Mouse (Mus musculus): ENCODE results near the gene Saal1.
"Not testable (repeated sequence)": the region's sequence is repeated elsewhere in the genome, so short reads cannot be mapped to it uniquely, and the experiment has no call there.

Gene Saal1

GRCm38 (mm10) chr7:46700521-46701025 lies 9.9 kb downstream of the Saal1 start:
- in situ Hi-C loops (cut with MboI; ENCODE audit: low sequenced_read_pairs) = no loop called here

- in situ Hi-C loops (cut with MboI; ENCODE audit: low sequenced_read_pairs) = no loop called here
Measured at GRCm38 (mm10) chr7:46696754-46697153, 13.7 kb downstream of the Saal1 start.

- in situ Hi-C loops (cut with MboI; ENCODE audit: low sequenced_read_pairs) = no loop called here
Measured at GRCm38 (mm10) chr7:46686827-46687226, 23.7 kb downstream of the Saal1 start.

GRCm38 (mm10) chr7:46680732-46681131 lies 29.7 kb downstream of the Saal1 start:
- in situ Hi-C loops (cut with MboI; ENCODE audit: low sequenced_read_pairs) = no loop called here

- in situ Hi-C loops (cut with MboI; ENCODE audit: low sequenced_read_pairs) = not testable (repeated sequence)
Measured at GRCm38 (mm10) chr7:46679044-46679443, 31.4 kb downstream of the Saal1 start.

- in situ Hi-C loops (cut with MboI; ENCODE audit: low sequenced_read_pairs) = no loop called here
Measured at GRCm38 (mm10) chr7:46678417-46678816, 32.1 kb downstream of the Saal1 start.

GRCm38 (mm10) chr7:46676808-46677360 lies 33.6 kb downstream of the Saal1 start:
- in situ Hi-C loops (cut with MboI; ENCODE audit: low sequenced_read_pairs) = no loop called here

GRCm38 (mm10) chr7:46675886-46676285 lies 34.6 kb downstream of the Saal1 start:
- in situ Hi-C loops (cut with MboI; ENCODE audit: low sequenced_read_pairs) = no loop called here

- in situ Hi-C loops (cut with MboI; ENCODE audit: low sequenced_read_pairs) = no loop called here
Measured at GRCm38 (mm10) chr7:46675061-46675460, 35.4 kb downstream of the Saal1 start.

- in situ Hi-C loops (cut with MboI; ENCODE audit: low sequenced_read_pairs) = no loop called here
Measured at GRCm38 (mm10) chr7:46672160-46672672, 38.3 kb downstream of the Saal1 start, which contains the start of gene Tph1. Tph1 (minus strand) TSS chr7:46672537.

GRCm38 (mm10) chr7:46667256-46667655 lies 43.2 kb downstream of the Saal1 start:
- in situ Hi-C loops (cut with MboI; ENCODE audit: low sequenced_read_pairs) = no loop called here

GRCm38 (mm10) chr7:46665236-46665635 lies 45.2 kb downstream of the Saal1 start:
- in situ Hi-C loops (cut with MboI; ENCODE audit: low sequenced_read_pairs) = no loop called here

- in situ Hi-C loops (cut with MboI; ENCODE audit: low sequenced_read_pairs) = no loop called here
Measured at GRCm38 (mm10) chr7:46661591-46662090, 48.8 kb downstream of the Saal1 start.

- in situ Hi-C loops (cut with MboI; ENCODE audit: low sequenced_read_pairs) = no loop called here
Measured at GRCm38 (mm10) chr7:46652279-46652678, 58.2 kb downstream of the Saal1 start.

- in situ Hi-C loops (cut with MboI; ENCODE audit: low sequenced_read_pairs) = not testable (repeated sequence)
Measured at GRCm38 (mm10) chr7:46650231-46650630, 60.2 kb downstream of the Saal1 start.

- in situ Hi-C loops (cut with MboI; ENCODE audit: low sequenced_read_pairs) = no loop called here
Measured at GRCm38 (mm10) chr7:46648431-46649140, 61.9 kb downstream of the Saal1 start.

GRCm38 (mm10) chr7:46643172-46643571 lies 67.3 kb downstream of the Saal1 start:
- in situ Hi-C loops (cut with MboI; ENCODE audit: low sequenced_read_pairs) = no loop called here

GRCm38 (mm10) chr7:46640062-46640461 lies 70.4 kb downstream of the Saal1 start:
- in situ Hi-C loops (cut with MboI; ENCODE audit: low sequenced_read_pairs) = no loop called here

- in situ Hi-C loops (cut with MboI; ENCODE audit: low sequenced_read_pairs) = no loop called here
Measured at GRCm38 (mm10) chr7:46639692-46640031, 70.8 kb downstream of the Saal1 start, which contains the start of gene Sergef. Sergef (minus strand) TSS chr7:46639807.

- in situ Hi-C loops (cut with MboI; ENCODE audit: low sequenced_read_pairs) = no loop called here
Measured at GRCm38 (mm10) chr7:46638889-46639691, 71.4 kb downstream of the Saal1 start.

Measured in CH12F3 (cell line).